Mouse (Mus musculus) heart, embryonic 10.5 days (tissue): Measurements from ENCODE around the gene Atat1. TPM values are rescaled to one million over a fixed set of nuclear protein-coding genes. Genes with fewer than 3 reads are reported as not detected.

Experiments
- DNase-seq: peaks from one replicate; pipeline ENCODE4 v3.0.0-alpha.2; 2017; ENCODE audit warnings: low spot score
- H3K27ac ChIP-seq: fragments of 300-500 bp; sonication (generic); 2 replicates; pipeline ENCODE4 v1.5.1; 2016; ENCODE audit warnings: mild to moderate bottlenecking
- H3K27me3 ChIP-seq: fragments of 300-500 bp; sonication (generic); 2 replicates; pipeline ENCODE4 v1.6.1; 2016; ENCODE audit warnings: mild to moderate bottlenecking; ENCODE audit not compliant: poor library complexity, insufficient read depth, severe bottlenecking
- H3K36me3 ChIP-seq: fragments of 300-500 bp; sonication (generic); 2 replicates; pipeline ENCODE4 v1.6.1; 2016; ENCODE audit warnings: mild to moderate bottlenecking, moderate library complexity
- H3K4me1 ChIP-seq: fragments of 300-500 bp; sonication (generic); 2 replicates; pipeline ENCODE4 v1.6.1; 2016; ENCODE audit warnings: mild to moderate bottlenecking
- H3K4me3 ChIP-seq: fragments of 300-500 bp; sonication (generic); 2 replicates; pipeline ENCODE4 v1.5.1; 2016; ENCODE audit warnings: mild to moderate bottlenecking, moderate library complexity
- H3K9me3 ChIP-seq: fragments of 300-500 bp; sonication (generic); 2 replicates; pipeline ENCODE4 v1.6.1; 2016; ENCODE audit warnings: mild to moderate bottlenecking, moderate library complexity
- WGBS: fragments of 180-500 bp; shearing (Covaris S2); methylation state at CpG from one replicate; pipeline ENCODE4 v1.1.7; 2016; 5-methylcytosine and 5-hydroxymethylcytosine counted together
- polyA plus RNA-seq: library from polyadenylated mRNA; unstranded; fragments of >200 nt; fragmentation: Nextera tagmentation; extraction: Ambion mirVana; gene quantifications from 2 replicates; pipeline ENCODE4 v1.2.1, GENCODE M21; 2016

Gene Atat1
- polyA plus RNA-seq, 1 experiment from 2014 or later = 78.6 TPM

- Histone ChIP-seq H3K27me3 (no peaks in the 10 kb centered on the region), H3K9me3 (no peaks in the 10 kb centered on the region), H3K36me3 (peaks cover 74% of the 10 kb centered on the region), H3K4me3 (no peak overlapping the region), H3K4me1 (peaks cover 12% of the 10 kb centered on the region), H3K27ac (no peak overlapping the region)
- WGBS = 94% methylated on average over 14 of the region's 14 CpGs
- DNase-seq = no peak
These were observed 26.1 kb downstream of the Atat1 start for GRCm38 (mm10) chr17:35883777-35884176.

- 92% methylated on average over 17 of the region's 17 CpGs for WGBS
These were observed 27.0 kb downstream of the Atat1 start for GRCm38 (mm10) chr17:35882924-35883323.

GRCm38 (mm10) chr17:35879245-35880057 is 30.4 kb downstream of the Atat1 start, which contains the start of gene Dhx16:
TSS of gene Dhx16 (plus strand) at chr17:35879819.
- Histone ChIP-seq H3K9me3 (no peaks in the 10 kb centered on the region), H3K27ac (peak within 1 kb of the TSS; percentile 86)
- 6% methylated on average over 66 of the region's 66 CpGs for WGBS

More at GRCm38 (mm10) chr17:35882924-35883323, 27.0 kb downstream of the Atat1 start:
- Histone ChIP-seq H3K27me3 (no peaks in the 10 kb centered on the region), H3K9me3 (no peaks in the 10 kb centered on the region), H3K4me1 (peaks cover 12% of the 10 kb centered on the region), H3K36me3 (peaks cover 65% of the 10 kb centered on the region), H3K4me3 (peak overlapping the region; percentile 12; the same call in 1 of the 2 replicates), H3K27ac (no peak overlapping the region)
- no peak for DNase-seq

GRCm38 (mm10) chr17:35874721-35875120 is 35.2 kb downstream of the Atat1 start:
- Histone ChIP-seq H3K4me3 (no peak overlapping the region; the same call in 1 of the 2 replicates), H3K27ac (no peak overlapping the region), H3K36me3 (peaks cover 51% of the 10 kb centered on the region), H3K27me3 (no peaks in the 10 kb centered on the region), H3K4me1 (peaks cover 37% of the 10 kb centered on the region), H3K9me3 (no peaks in the 10 kb centered on the region)
- WGBS = 86% methylated on average over 6 of the region's 6 CpGs
- no peak for DNase-seq

More at GRCm38 (mm10) chr17:35879245-35880057, 30.4 kb downstream of the Atat1 start, which contains the start of gene Dhx16:
- H3K27me3 ChIP-seq = no peaks in the 10 kb centered on the region
- DNase-seq = peak; percentile 98
- H3K4me3 ChIP-seq = peak within 1 kb of the TSS; percentile 99
- peaks cover 47% of the 10 kb centered on the region for H3K36me3 ChIP-seq
- peaks cover 16% of the 10 kb centered on the region for H3K4me1 ChIP-seq

GRCm38 (mm10) chr17:35873774-35874519 is 35.9 kb downstream of the Atat1 start:
- Histone ChIP-seq H3K9me3 (no peaks in the 10 kb centered on the region), H3K27me3 (no peaks in the 10 kb centered on the region), H3K36me3 (peaks cover 51% of the 10 kb centered on the region), H3K4me3 (peak overlapping the region; percentile 41), H3K27ac (0 out of 2 replicates have a peak overlapping the region, but pooled peaks have one; percentile 42), H3K4me1 (peaks cover 45% of the 10 kb centered on the region)
- WGBS = 24% methylated on average over 21 of the region's 21 CpGs
- DNase-seq = peak; percentile 93

GRCm38 (mm10) chr17:35870884-35871696 is 38.8 kb downstream of the Atat1 start:
- H3K4me3 ChIP-seq = peak overlapping the region; percentile 71
- H3K27ac ChIP-seq = peak overlapping the region; percentile 93
- peaks cover 65% of the 10 kb centered on the region for H3K4me1 ChIP-seq
- no peaks in the 10 kb centered on the region for H3K27me3 ChIP-seq
- no peaks in the 10 kb centered on the region for H3K9me3 ChIP-seq
- no peak for DNase-seq
- peaks cover 54% of the 10 kb centered on the region for H3K36me3 ChIP-seq
- 66% methylated on average over 8 of the region's 8 CpGs for WGBS

- no peaks in the 10 kb centered on the region for H3K27me3 ChIP-seq
- peak overlapping the region; percentile 71 for H3K4me3 ChIP-seq
- H3K36me3 ChIP-seq = peaks cover 49% of the 10 kb centered on the region
- WGBS = 51% methylated on average over 9 of the region's 9 CpGs
- H3K4me1 ChIP-seq = peaks cover 65% of the 10 kb centered on the region
- peak overlapping the region; percentile 93 for H3K27ac ChIP-seq
- no peaks in the 10 kb centered on the region for H3K9me3 ChIP-seq
- DNase-seq = no peak
These were observed 39.6 kb downstream of the Atat1 start for GRCm38 (mm10) chr17:35870151-35870883.

GRCm38 (mm10) chr17:35869346-35870067 is 40.4 kb downstream of the Atat1 start:
- peaks cover 69% of the 10 kb centered on the region for H3K4me1 ChIP-seq
- WGBS = 7% methylated on average over 7 of the region's 7 CpGs
- H3K36me3 ChIP-seq = peaks cover 40% of the 10 kb centered on the region
- peak; percentile 85 for DNase-seq
- no peaks in the 10 kb centered on the region for H3K9me3 ChIP-seq
- peak overlapping the region; percentile 71 for H3K4me3 ChIP-seq
- no peaks in the 10 kb centered on the region for H3K27me3 ChIP-seq
- peak overlapping the region; percentile 93 for H3K27ac ChIP-seq

GRCm38 (mm10) chr17:35868961-35869345 is 40.9 kb downstream of the Atat1 start:
- H3K4me3 ChIP-seq = peak overlapping the region; percentile 71
- H3K9me3 ChIP-seq = no peaks in the 10 kb centered on the region
- peaks cover 35% of the 10 kb centered on the region for H3K36me3 ChIP-seq
- H3K27me3 ChIP-seq = no peaks in the 10 kb centered on the region
- H3K4me1 ChIP-seq = peaks cover 69% of the 10 kb centered on the region
- 3% methylated on average over 7 of the region's 7 CpGs for WGBS
- no peak for DNase-seq
- H3K27ac ChIP-seq = peak overlapping the region; percentile 93

GRCm38 (mm10) chr17:35868165-35868820 is 41.6 kb downstream of the Atat1 start:
- WGBS = 28% methylated on average over 17 of the region's 17 CpGs
- Histone ChIP-seq H3K9me3 (no peaks in the 10 kb centered on the region), H3K36me3 (peaks cover 30% of the 10 kb centered on the region), H3K4me3 (peak overlapping the region; percentile 71), H3K27ac (peak overlapping the region; percentile 93), H3K27me3 (no peaks in the 10 kb centered on the region), H3K4me1 (peaks cover 66% of the 10 kb centered on the region)
- no peak for DNase-seq
